Mouse (Mus musculus) embryonic facial prominence, embryonic 10.5 days (tissue): ENCODE measurements around the gene Lrmda. TPM values are rescaled to one million over a fixed set of nuclear protein-coding genes. Genes with fewer than 3 reads are reported as not detected.

Source experiments
- DNase-seq: peaks from one replicate; pipeline ENCODE4 v3.0.0-alpha.2; 2017; ENCODE audit warnings: low spot score
- H3K27ac ChIP-seq: fragments of 300-500 bp; sonication (generic); replicated peaks from 2 replicates; pipeline ENCODE4 v1.5.1; 2016; ENCODE audit warnings: mild to moderate bottlenecking
- H3K27me3 ChIP-seq: fragments of 300-500 bp; sonication (generic); replicated peaks from 2 replicates; pipeline ENCODE4 v1.6.1; 2016; ENCODE audit warnings: low read depth, mild to moderate bottlenecking; ENCODE audit not compliant: poor library complexity, severe bottlenecking
- H3K36me3 ChIP-seq: fragments of 300-500 bp; sonication (generic); replicated peaks from 2 replicates; pipeline ENCODE4 v1.6.1; 2016; ENCODE audit warnings: mild to moderate bottlenecking, moderate library complexity
- H3K4me1 ChIP-seq: fragments of 300-500 bp; sonication (generic); 2 replicates; pipeline ENCODE4 v1.6.1; 2016
- H3K4me3 ChIP-seq: fragments of 300-500 bp; sonication (generic); 2 replicates; pipeline ENCODE4 v1.5.1; 2016; ENCODE audit warnings: mild to moderate bottlenecking, moderate library complexity
- H3K9me3 ChIP-seq: fragments of 300-500 bp; sonication (generic); 2 replicates; pipeline ENCODE4 v1.6.1; 2016; ENCODE audit warnings: mild to moderate bottlenecking
- WGBS: fragments of 180-500 bp; shearing (Covaris S2); methylation state at CpG from one replicate; pipeline ENCODE4 v1.1.7; 2016; 5-methylcytosine and 5-hydroxymethylcytosine counted together
- polyA plus RNA-seq: library from polyadenylated mRNA; unstranded; fragments of >200 nt; fragmentation: Nextera tagmentation; extraction: Ambion mirVana; gene quantifications from 2 replicates; pipeline ENCODE4 v1.2.1, GENCODE M21; 2016

The Lrmda gene
- polyA plus RNA-seq, 1 experiment from 2014 or later = 0.88 TPM

- WGBS = 69% methylated on average over 1 of the region's 1 CpGs
- H3K9me3 ChIP-seq = no peaks in the 10 kb centered on the region
- no peaks in the 10 kb centered on the region; the same call in 1 of the 2 replicates for H3K27me3 ChIP-seq
- no peak overlapping the region for H3K4me3 ChIP-seq
- H3K4me1 ChIP-seq = no peaks in the 10 kb centered on the region
- H3K27ac ChIP-seq = no peak overlapping the region
- no peak for DNase-seq
- H3K36me3 ChIP-seq = no peaks in the 10 kb centered on the region
Observed at GRCm38 (mm10) chr14:22633612-22634011, 614.1 kb downstream of the Lrmda start.

- H3K9me3 ChIP-seq = no peaks in the 10 kb centered on the region
- H3K36me3 ChIP-seq = no peaks in the 10 kb centered on the region
- H3K4me1 ChIP-seq = peaks cover 23% of the 10 kb centered on the region
- no peak overlapping the region for H3K4me3 ChIP-seq
- WGBS = 80% methylated on average over 4 of the region's 4 CpGs
- peaks cover 52% of the 10 kb centered on the region for H3K27me3 ChIP-seq
- no peak for DNase-seq
- no peak overlapping the region for H3K27ac ChIP-seq
Observed at GRCm38 (mm10) chr14:22643494-22643893, 624.0 kb downstream of the Lrmda start.

GRCm38 (mm10) chr14:22647879-22648611 lies 628.5 kb downstream of the Lrmda start:
- DNase-seq = peak; percentile 51
- Histone ChIP-seq H3K4me1 (peaks cover 57% of the 10 kb centered on the region), H3K27me3 (peaks cover 40% of the 10 kb centered on the region), H3K36me3 (no peaks in the 10 kb centered on the region), H3K27ac (peak overlapping the region; percentile 76), H3K9me3 (no peaks in the 10 kb centered on the region), H3K4me3 (no peak overlapping the region)
- WGBS = 49% methylated on average over 9 of the region's 9 CpGs

DNA sequence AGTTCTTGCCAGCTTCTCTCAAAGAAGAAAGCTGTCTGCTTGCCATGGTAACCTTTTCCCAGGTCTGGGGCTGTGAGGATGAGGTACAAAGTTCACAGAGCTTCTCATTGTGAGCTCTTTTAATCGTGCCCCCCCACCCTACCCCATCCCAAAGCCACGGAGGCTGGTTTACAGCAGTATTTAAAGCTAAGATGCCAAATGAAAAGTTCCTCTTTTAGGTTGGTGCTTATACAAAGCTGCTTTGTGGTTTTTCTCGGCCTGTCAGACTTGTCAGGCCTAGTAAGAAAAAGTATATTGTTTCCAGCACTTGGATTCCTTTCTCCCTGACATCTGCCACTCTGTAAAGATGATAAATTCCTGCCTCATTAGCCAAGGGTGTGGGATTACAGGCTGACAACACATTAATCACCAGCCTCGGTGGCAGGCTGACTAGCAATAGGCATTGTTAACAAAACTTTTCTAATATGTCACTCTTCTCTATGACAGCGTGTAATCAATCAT lies 629.9 kb downstream of the Lrmda start:
- H3K4me1 ChIP-seq = peaks cover 57% of the 10 kb centered on the region
- 19% methylated on average over 5 of the region's 5 CpGs for WGBS
- no peaks in the 10 kb centered on the region for H3K36me3 ChIP-seq
- peak; percentile 44 for DNase-seq
- peaks cover 28% of the 10 kb centered on the region for H3K27me3 ChIP-seq
- H3K27ac ChIP-seq = peak overlapping the region; percentile 76
- H3K9me3 ChIP-seq = no peaks in the 10 kb centered on the region
- no peak overlapping the region for H3K4me3 ChIP-seq

- DNase-seq = no peak
- no peak overlapping the region for H3K4me3 ChIP-seq
- H3K27me3 ChIP-seq = peaks cover 19% of the 10 kb centered on the region
- peak overlapping the region; percentile 64 for H3K27ac ChIP-seq
- no peaks in the 10 kb centered on the region for H3K9me3 ChIP-seq
- 66% methylated on average over 17 of the region's 17 CpGs for WGBS
- no peaks in the 10 kb centered on the region for H3K36me3 ChIP-seq
- peaks cover 57% of the 10 kb centered on the region for H3K4me1 ChIP-seq
Observed at GRCm38 (mm10) chr14:22649985-22650984, 630.8 kb downstream of the Lrmda start.

DNA sequence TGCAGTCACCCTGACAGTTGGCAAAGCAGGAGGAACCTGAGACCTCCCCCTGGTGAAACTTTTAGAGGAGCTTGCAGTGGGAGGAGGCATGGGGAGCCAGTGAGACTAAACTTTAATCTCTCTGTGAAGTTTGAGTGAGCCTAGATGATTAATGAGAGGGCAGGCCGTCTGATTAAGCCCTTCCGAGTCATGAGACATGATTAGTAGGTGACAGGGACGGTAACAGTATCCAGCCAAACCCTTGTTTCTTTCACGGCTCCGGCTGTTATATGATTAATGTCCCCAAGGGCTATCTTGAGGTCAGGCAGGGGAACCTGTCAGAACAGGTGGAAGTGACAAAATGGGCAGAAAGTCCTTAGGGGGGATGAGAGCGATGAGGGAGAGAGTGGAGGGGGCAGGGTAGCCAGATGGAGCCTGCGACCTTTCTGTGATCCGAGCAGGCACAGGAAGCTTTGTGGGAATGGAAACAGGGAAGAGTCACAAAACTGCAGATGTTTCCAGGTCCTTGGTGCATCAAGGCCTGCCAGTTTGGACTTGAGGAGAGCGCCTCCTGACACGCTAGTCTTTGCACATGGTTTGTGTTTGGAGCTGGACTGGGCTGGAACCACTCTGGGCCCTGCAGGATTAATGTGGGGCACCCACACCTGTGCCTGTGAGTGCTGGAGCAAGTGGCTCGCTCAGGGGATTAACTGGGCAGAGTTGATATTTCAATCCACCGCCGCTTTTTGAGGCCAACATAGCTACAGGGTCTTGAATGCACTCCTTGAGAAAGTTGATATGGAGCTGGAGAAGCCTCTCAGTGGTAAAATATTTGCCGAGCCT lies 631.8 kb downstream of the Lrmda start:
- H3K36me3 ChIP-seq = no peaks in the 10 kb centered on the region
- peaks cover 60% of the 10 kb centered on the region for H3K4me1 ChIP-seq
- peaks cover 9% of the 10 kb centered on the region for H3K27me3 ChIP-seq
- 44% methylated on average over 14 of the region's 14 CpGs for WGBS
- peak overlapping the region; percentile 64; the same call in 1 of the 2 replicates for H3K27ac ChIP-seq
- H3K9me3 ChIP-seq = no peaks in the 10 kb centered on the region
- DNase-seq = peak; percentile 51
- no peak overlapping the region for H3K4me3 ChIP-seq

DNA sequence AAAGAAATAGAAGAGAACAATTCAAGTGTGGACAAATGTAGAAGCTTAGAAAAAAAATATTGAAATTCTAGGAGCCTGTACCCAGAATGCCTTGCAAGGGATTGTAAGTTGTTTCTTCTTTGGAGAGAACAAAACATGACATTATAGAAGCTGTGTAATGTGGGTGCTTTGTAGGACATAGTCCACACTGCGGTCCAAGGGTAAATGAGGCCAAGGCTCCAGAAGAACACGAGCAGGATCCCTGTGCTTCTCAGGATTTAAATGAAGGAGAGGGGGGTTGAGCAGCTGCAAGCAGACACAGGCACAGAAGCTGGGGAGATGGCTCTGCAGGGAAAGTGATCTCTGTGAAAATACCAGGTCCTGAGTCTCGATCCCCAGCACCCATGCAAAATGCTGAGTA lies 643.0 kb downstream of the Lrmda start:
- Histone ChIP-seq H3K9me3 (no peaks in the 10 kb centered on the region), H3K4me3 (no peak overlapping the region), H3K36me3 (no peaks in the 10 kb centered on the region), H3K4me1 (peaks cover 11% of the 10 kb centered on the region), H3K27me3 (peaks cover 17% of the 10 kb centered on the region; the same call in 1 of the 2 replicates), H3K27ac (peak overlapping the region; percentile 14; the same call in 1 of the 2 replicates)
- 71% methylated on average over 3 of the region's 3 CpGs for WGBS
- DNase-seq = no peak

DNA sequence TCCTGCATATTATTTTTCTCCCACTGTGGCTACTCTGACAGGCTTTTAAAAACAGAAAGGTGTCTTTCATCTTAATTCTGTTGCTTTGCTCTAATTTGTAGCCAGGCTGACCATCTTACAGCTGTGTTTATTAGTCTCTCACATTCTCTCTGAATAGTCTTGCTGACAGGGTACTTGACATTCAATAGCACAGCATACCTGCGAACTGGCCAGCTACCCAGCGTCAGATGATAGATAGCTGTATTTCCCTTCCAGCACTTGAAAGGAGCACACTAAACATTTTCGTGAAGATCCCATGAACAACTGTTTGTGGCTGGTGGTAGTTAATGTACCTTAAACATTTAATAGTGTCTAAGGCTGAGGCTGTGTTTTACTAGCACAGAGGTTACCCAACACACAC lies 646.9 kb downstream of the Lrmda start:
- Histone ChIP-seq H3K4me3 (no peak overlapping the region), H3K27ac (no peak overlapping the region), H3K36me3 (no peaks in the 10 kb centered on the region), H3K9me3 (no peaks in the 10 kb centered on the region), H3K27me3 (peaks cover 7% of the 10 kb centered on the region; the same call in 1 of the 2 replicates), H3K4me1 (peaks cover 26% of the 10 kb centered on the region)
- 82% methylated on average over 3 of the region's 3 CpGs for WGBS
- DNase-seq = no peak

DNA sequence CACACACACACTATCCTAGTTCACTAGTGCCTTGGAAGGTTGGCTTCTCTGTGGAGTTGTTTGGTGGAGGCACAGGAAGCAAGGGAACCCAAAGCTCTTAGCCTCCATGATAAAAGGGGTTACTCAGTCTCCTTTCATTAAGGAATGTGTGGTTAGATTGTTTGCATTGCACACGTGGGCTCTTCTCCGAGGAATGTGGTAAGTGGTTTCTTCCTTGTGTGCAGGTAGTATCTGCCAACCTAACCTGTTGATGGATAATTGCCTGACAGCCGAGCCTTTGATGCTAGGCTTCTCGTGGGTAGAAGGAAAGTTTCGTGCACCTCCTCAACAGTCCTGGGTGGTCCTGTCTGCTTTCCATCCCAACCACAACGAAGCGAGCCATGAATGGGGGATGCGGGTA lies 648.8 kb downstream of the Lrmda start:
- no peak for DNase-seq
- no peak overlapping the region for H3K27ac ChIP-seq
- H3K4me1 ChIP-seq = peaks cover 18% of the 10 kb centered on the region
- H3K27me3 ChIP-seq = no peaks in the 10 kb centered on the region
- no peak overlapping the region for H3K4me3 ChIP-seq
- H3K36me3 ChIP-seq = no peaks in the 10 kb centered on the region
- no peaks in the 10 kb centered on the region for H3K9me3 ChIP-seq
- 62% methylated on average over 8 of the region's 8 CpGs for WGBS

- H3K27ac ChIP-seq = no peak overlapping the region
- peak; percentile 34 for DNase-seq
- H3K36me3 ChIP-seq = no peaks in the 10 kb centered on the region
- no peaks in the 10 kb centered on the region for H3K27me3 ChIP-seq
- no peak overlapping the region for H3K4me3 ChIP-seq
- peaks cover 18% of the 10 kb centered on the region for H3K4me1 ChIP-seq
- H3K9me3 ChIP-seq = no peaks in the 10 kb centered on the region
- WGBS = 76% methylated on average over 6 of the region's 6 CpGs
Observed at GRCm38 (mm10) chr14:22668711-22669110, 649.2 kb downstream of the Lrmda start.

DNA sequence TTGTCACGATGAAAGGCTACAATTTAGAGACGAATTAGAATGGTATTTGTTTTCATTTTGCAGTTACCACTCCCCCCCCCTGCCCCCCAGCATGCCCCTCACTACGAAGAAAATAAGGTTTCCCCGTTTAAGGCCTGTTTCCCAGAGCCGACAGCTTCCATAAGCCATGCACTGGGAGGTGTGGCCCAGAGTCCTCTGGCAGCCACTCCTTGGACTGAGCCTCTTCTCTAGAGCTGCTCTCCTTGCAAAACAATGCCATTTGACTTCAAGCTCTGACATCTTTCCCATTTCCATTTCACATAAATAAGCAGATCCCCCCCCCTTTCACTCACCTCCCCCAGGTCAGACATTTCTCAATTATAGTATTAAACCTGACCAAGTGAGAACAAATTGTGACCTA lies 654.1 kb downstream of the Lrmda start:
- WGBS = 52% methylated on average over 5 of the region's 5 CpGs
- H3K27me3 ChIP-seq = peaks cover 2% of the 10 kb centered on the region

More for the DNA sequence above, 654.1 kb downstream of the Lrmda start:
- DNase-seq = no peak
- Histone ChIP-seq H3K36me3 (no peaks in the 10 kb centered on the region), H3K27ac (no peak overlapping the region), H3K9me3 (no peaks in the 10 kb centered on the region), H3K4me1 (peaks cover 6% of the 10 kb centered on the region; the same call in 1 of the 2 replicates), H3K4me3 (no peak overlapping the region)
